Mouse (Mus musculus) heart, postnatal 0 days (tissue): ENCODE data around the gene Tor3a. TPM values are rescaled to one million over a fixed set of nuclear protein-coding genes. Genes with fewer than 3 reads are reported as not detected.

Source experiments
- ATAC-seq: fragments of 200-750 bp; cut with Nextera tagmentation; 2 replicates; pipeline ENCODE4 v1.8.0; 2017; ENCODE audit warnings: low read depth, moderate number of reproducible peaks, moderate library complexity; ENCODE audit not compliant: insufficient read depth
- DNase-seq: peaks from one replicate; pipeline ENCODE4 v3.0.0-alpha.2; 2016; ENCODE audit warnings: low spot score
- H3K27ac ChIP-seq: fragments of 300-500 bp; sonication (generic); 2 replicates; pipeline ENCODE4 v1.5.1; 2014; ENCODE audit warnings: low read depth, mild to moderate bottlenecking
- H3K27me3 ChIP-seq: fragments of 300-500 bp; sonication (generic); 2 replicates; pipeline ENCODE4 v1.6.1; 2014; ENCODE audit warnings: low read length, mixed read lengths; ENCODE audit not compliant: control insufficient read depth, insufficient read depth
- H3K36me3 ChIP-seq: fragments of 300-500 bp; sonication (generic); replicated peaks from 2 replicates; pipeline ENCODE4 v1.6.1; 2014; ENCODE audit warnings: low read length, mixed read lengths; ENCODE audit not compliant: control insufficient read depth, insufficient read depth
- H3K4me1 ChIP-seq: fragments of 300-500 bp; sonication (generic); 2 replicates; pipeline ENCODE4 v1.6.1; 2014; ENCODE audit warnings: antibody characterized with exemption; ENCODE audit not compliant: control insufficient read depth, insufficient read depth
- H3K4me2 ChIP-seq: fragments of 300-500 bp; sonication (generic); 2 replicates; pipeline ENCODE4 v1.6.1; 2014; ENCODE audit warnings: low read depth, mild to moderate bottlenecking, low read length, moderate library complexity
- H3K4me3 ChIP-seq: fragments of 300-500 bp; sonication (generic); 2 replicates; pipeline ENCODE4 v1.5.1; 2014; ENCODE audit warnings: low read depth, low read length
- H3K9ac ChIP-seq: fragments of 300-500 bp; sonication (generic); replicated peaks from 2 replicates; pipeline ENCODE4 v1.6.1; 2014; ENCODE audit warnings: low read depth, low read length, mixed read lengths
- H3K9me3 ChIP-seq: fragments of 300-500 bp; sonication (generic); replicated peaks from 2 replicates; pipeline ENCODE4 v1.6.1; 2016; ENCODE audit warnings: low read length; ENCODE audit not compliant: control insufficient read depth
- CTCF ChIP-seq: IDR thresholded peaks from 2 replicates; pipeline ENCODE4 v1.5.1; 2016; ENCODE audit warnings: antibody characterized with exemption, control low read depth, low read depth
- EP300 ChIP-seq: IDR thresholded peaks from 2 replicates; pipeline ENCODE4 v1.6.1; 2016; ENCODE audit warnings: antibody characterized with exemption, low read depth
- WGBS: fragments of 180-500 bp; shearing (Covaris S2); extraction: QIAGEN DNeasy Blood & Tissue Kit; methylation state at CpG from one replicate; pipeline ENCODE4 v1.1.7; 2014; 5-methylcytosine and 5-hydroxymethylcytosine counted together
- polyA plus RNA-seq: library from polyadenylated mRNA; unstranded; fragments of >200 nt; fragmentation: Nextera tagmentation; extraction: Ambion mirVana; gene quantifications from 2 replicates; pipeline ENCODE4 v1.2.1, GENCODE M21; 2015
- total RNA-seq: library from RNA; depleted of rRNA; stranded (reverse); fragments of >200 nt; gene quantifications from 2 replicates; pipeline ENCODE4 v1.2.3, GENCODE M21; 2014; ENCODE audit warnings: low replicate concordance

Gene Tor3a
- total and polyA plus RNA-seq, 2 experiments from 2014 or later: 7.1 to 59.8 TPM

GRCm38 (mm10) chr1:156703444-156703843, 29.3 kb upstream of the Tor3a start:
- Histone ChIP-seq H3K27me3 (no peaks in the 10 kb centered on the region), H3K4me1 (no peaks in the 10 kb centered on the region), H3K27ac (no peak overlapping the region), H3K9me3 (no peaks in the 10 kb centered on the region), H3K9ac (no peak overlapping the region), H3K4me2 (no peak overlapping the region), H3K4me3 (no peak overlapping the region), H3K36me3 (peaks cover 47% of the 10 kb centered on the region)
- no peak for DNase-seq
- TF ChIP-seq CTCF (no peak), EP300 (no peak)
- no peak for ATAC-seq
- WGBS: 84% methylated on average over 4 of the region's 4 CpGs

- Histone ChIP-seq H3K4me3 (no peak overlapping the region), H3K9ac (no peak overlapping the region), H3K4me1 (no peaks in the 10 kb centered on the region), H3K4me2 (no peak overlapping the region), H3K9me3 (no peaks in the 10 kb centered on the region), H3K27ac (no peak overlapping the region), H3K36me3 (peaks cover 60% of the 10 kb centered on the region), H3K27me3 (no peaks in the 10 kb centered on the region)
- WGBS: 83% methylated on average over 7 of the region's 7 CpGs
- no peak for TF ChIP-seq EP300
- TF ChIP-seq CTCF: no peak
- DNase-seq: no peak
- ATAC-seq: no peak
Observed at GRCm38 (mm10) chr1:156702151-156702550, 28.0 kb upstream of the Tor3a start.

- H3K9ac ChIP-seq: no peak overlapping the region
- no peak overlapping the region for H3K4me2 ChIP-seq
- DNase-seq: no peak
- no peak overlapping the region for H3K4me3 ChIP-seq
- no peak for TF ChIP-seq CTCF
- no peak for TF ChIP-seq EP300
- WGBS: 79% methylated on average over 7 of the region's 7 CpGs
- no peaks in the 10 kb centered on the region for H3K27me3 ChIP-seq
- no peak for ATAC-seq
- H3K27ac ChIP-seq: no peak overlapping the region
- no peaks in the 10 kb centered on the region for H3K9me3 ChIP-seq
- H3K4me1 ChIP-seq: no peaks in the 10 kb centered on the region
- H3K36me3 ChIP-seq: peaks cover 76% of the 10 kb centered on the region
Observed at GRCm38 (mm10) chr1:156686025-156686661, 12.0 kb upstream of the Tor3a start.

DNA sequence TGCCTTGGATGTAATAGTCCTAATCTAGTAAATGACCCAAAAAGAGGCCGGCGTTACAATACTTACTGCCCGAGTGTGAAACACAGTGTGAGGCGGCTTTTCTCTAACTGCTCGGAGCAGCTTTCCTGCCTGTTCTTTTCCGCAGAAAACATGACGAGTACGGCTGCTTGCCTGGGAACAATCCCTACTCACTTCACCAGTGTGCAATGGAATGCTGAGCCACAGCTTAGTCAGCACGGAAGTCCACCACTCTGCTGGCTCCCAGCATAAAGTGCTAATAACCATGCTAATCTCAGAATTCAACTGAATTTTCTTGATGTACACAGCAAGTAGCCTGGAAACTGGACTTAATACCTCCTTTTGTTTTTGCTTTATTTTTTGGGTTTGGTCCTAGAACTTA, 5.4 kb upstream of the Tor3a start:
- no peaks in the 10 kb centered on the region for H3K27me3 ChIP-seq
- no peak overlapping the region for H3K4me2 ChIP-seq
- peaks cover 35% of the 10 kb centered on the region for H3K36me3 ChIP-seq
- no peak overlapping the region for H3K9ac ChIP-seq
- H3K9me3 ChIP-seq: no peaks in the 10 kb centered on the region
- H3K4me3 ChIP-seq: no peak overlapping the region
- no peak for TF ChIP-seq CTCF
- TF ChIP-seq EP300: no peak
- no peak for DNase-seq
- WGBS: 63% methylated on average over 9 of the region's 9 CpGs
- peaks cover 4% of the 10 kb centered on the region; the same call in 1 of the 2 replicates for H3K4me1 ChIP-seq
- H3K27ac ChIP-seq: no peak overlapping the region
- ATAC-seq: no peak

DNA sequence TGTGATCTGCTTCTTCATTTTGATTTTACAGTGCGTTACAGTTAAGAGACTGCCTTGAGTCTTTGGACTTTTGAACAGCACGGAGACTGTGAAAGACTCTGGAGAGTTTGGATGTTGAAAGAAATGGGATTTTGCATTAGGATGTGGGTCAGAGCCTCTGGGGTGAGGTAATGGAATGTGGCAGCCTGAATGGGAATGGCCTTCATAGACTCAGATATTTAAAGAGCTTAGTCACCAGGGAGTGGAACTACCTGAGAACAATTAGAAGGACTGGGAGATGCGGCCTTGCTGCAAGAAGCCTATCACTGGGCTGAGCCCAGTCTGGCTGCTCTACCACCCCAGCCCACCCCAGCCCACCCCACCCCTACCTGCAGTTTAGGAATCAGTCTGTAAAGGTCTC, 3.1 kb upstream of the Tor3a start:
- peaks cover 4% of the 10 kb centered on the region; the same call in 1 of the 2 replicates for H3K4me1 ChIP-seq
- H3K27ac ChIP-seq: no peak overlapping the region
- H3K36me3 ChIP-seq: peaks cover 20% of the 10 kb centered on the region
- 88% methylated on average over 3 of the region's 3 CpGs for WGBS
- H3K27me3 ChIP-seq: no peaks in the 10 kb centered on the region
- DNase-seq (no peak), ATAC-seq (no peak)
- TF ChIP-seq CTCF: no peak
- TF ChIP-seq EP300: no peak
- H3K4me2 ChIP-seq: no peak overlapping the region
- H3K4me3 ChIP-seq: no peak overlapping the region
- no peak overlapping the region for H3K9ac ChIP-seq
- no peaks in the 10 kb centered on the region for H3K9me3 ChIP-seq

DNA sequence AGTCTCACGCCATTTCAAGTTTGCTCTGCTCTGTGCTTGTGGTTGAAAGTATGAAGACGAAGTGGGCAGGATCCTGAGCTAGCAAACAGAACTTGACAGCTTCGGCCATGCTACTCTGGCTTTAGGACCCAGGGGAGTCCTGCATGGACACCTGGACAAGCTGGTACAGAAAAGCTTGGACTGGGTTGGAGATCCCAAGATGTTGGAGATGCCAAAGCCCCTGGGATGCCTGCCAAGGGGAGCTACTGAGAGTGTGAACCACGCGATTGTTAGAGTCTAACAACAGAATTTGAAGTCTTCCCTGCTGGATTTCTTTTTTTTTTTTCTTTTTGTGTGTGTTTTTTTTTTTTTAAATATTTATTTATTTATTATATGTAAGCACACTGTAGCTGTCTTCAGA, 2.4 kb upstream of the Tor3a start:
- no peak overlapping the region for H3K27ac ChIP-seq
- H3K27me3 ChIP-seq: no peaks in the 10 kb centered on the region
- H3K9me3 ChIP-seq: no peaks in the 10 kb centered on the region
- peaks cover 4% of the 10 kb centered on the region; the same call in 1 of the 2 replicates for H3K4me1 ChIP-seq
- no peak for ATAC-seq
- TF ChIP-seq EP300 (no peak), CTCF (no peak)
- H3K9ac ChIP-seq: no peak overlapping the region
- no peak for DNase-seq
- H3K4me2 ChIP-seq: no peak overlapping the region
- no peak overlapping the region for H3K4me3 ChIP-seq
- peaks cover 20% of the 10 kb centered on the region for H3K36me3 ChIP-seq
- 52% methylated on average over 5 of the region's 5 CpGs for WGBS
